Mouse (Mus musculus): ENCODE data around the gene Deaf1. TPM values are rescaled to one million over a fixed set of nuclear protein-coding genes. Genes with fewer than 3 reads are reported as not detected.
"Not testable (repeated sequence)": the region's sequence is repeated elsewhere in the genome, so short reads cannot be mapped to it uniquely, and the experiment has no call there.

The Deaf1 gene
- total RNA-seq, 2 experiments from 2014 or later = 71.8 to 76.6 TPM

- no peak for DNase-seq (ENCODE audit: low spot score in 2 of 2)
- intact Hi-C loops (cut with DNase I) = loop anchor here (5.0 kb wide), 1 partner anchor 94 kb away; no protein-coding TSS in a partner anchor
Measured at GRCm38 (mm10) chr7:141268466-141269272, 58.8 kb downstream of the Deaf1 start.

GRCm38 (mm10) chr7:141265739-141266561 is 61.5 kb downstream of the Deaf1 start, which contains the start of gene Irf7:
TSS of gene Irf7 (minus strand) at chr7:141266481.
- intact Hi-C loops (cut with DNase I) = loop anchor here (5.0 kb wide), 1 partner anchor 96 kb away; no protein-coding TSS in a partner anchor
- peak in 1 of 2 experiments; percentile 21 for DNase-seq (ENCODE audit: low spot score in 2 of 2)

GRCm38 (mm10) chr7:141265411-141265738 is 62.1 kb downstream of the Deaf1 start:
- intact Hi-C loops (cut with DNase I) = loop anchor here (5.0 kb wide), 1 partner anchor 97 kb away; no protein-coding TSS in a partner anchor
- no peak for DNase-seq (ENCODE audit: low spot score in 2 of 2)

- intact Hi-C loops (cut with DNase I) = loop anchor here (5.0 kb wide), 1 partner anchor 97 kb away; no protein-coding TSS in a partner anchor
- no peak for DNase-seq (ENCODE audit: low spot score in 2 of 2)
Measured at GRCm38 (mm10) chr7:141264761-141265410, 62.6 kb downstream of the Deaf1 start.

- no peak for DNase-seq (ENCODE audit: low spot score in 2 of 2)
- intact Hi-C loops (cut with DNase I) = no loop called here
Measured at GRCm38 (mm10) chr7:141264041-141264700, 63.3 kb downstream of the Deaf1 start.

- intact Hi-C loops (cut with DNase I) = no loop called here
- no peak for DNase-seq (ENCODE audit: low spot score in 2 of 2)
Measured at GRCm38 (mm10) chr7:141263640-141264039, 63.9 kb downstream of the Deaf1 start.

GRCm38 (mm10) chr7:141261480-141261879 is 66.0 kb downstream of the Deaf1 start:
- intact Hi-C loops (cut with DNase I) = no loop called here
- no peak for DNase-seq (ENCODE audit: low spot score in 2 of 2)

GRCm38 (mm10) chr7:141256159-141256558 is 71.3 kb downstream of the Deaf1 start:
- intact Hi-C loops (cut with DNase I) = no loop called here
- DNase-seq (ENCODE audit: low spot score in 2 of 2) = no peak

- DNase-seq (ENCODE audit: low spot score in 2 of 2); intact Hi-C loops (cut with DNase I): not testable (repeated sequence)
Measured at GRCm38 (mm10) chr7:141250486-141250885, 77.0 kb downstream of the Deaf1 start.

Other genes starting within 250 kb of the Deaf1 start
- gene Pkp3, start 249.5 kb downstream of the Deaf1 start, total RNA-seq (2021) = under 1 TPM in 1 of 2 experiments, not detected in 1; 0.21 TPM
- 1 to 10 TPM; 2.9 to 3.2 TPM for gene Sigirr, start 227.1 kb downstream of the Deaf1 start, total RNA-seq (2021)
- not detected for gene Ano9, start 209.9 kb downstream of the Deaf1 start, total RNA-seq (2021)
- 10 to 100 TPM; 47.3 to 53.6 TPM for gene Ptdss2, start 205.3 kb downstream of the Deaf1 start, total RNA-seq (2021)
- 10 to 100 TPM; 30.5 to 32.9 TPM for gene Rnh1, start 154.8 kb downstream of the Deaf1 start, total RNA-seq (2021)
- gene Hras, start 133.7 kb downstream of the Deaf1 start, total RNA-seq (2021) = 100 to 1,000 TPM; 279 to 287 TPM
- 1 to 10 TPM; 3.1 to 4.4 TPM for gene Lrrc56, start 133.5 kb downstream of the Deaf1 start, total RNA-seq (2021)
- not detected for gene Lmntd2, start 113.6 kb downstream of the Deaf1 start, total RNA-seq (2021)
- 1 to 10 TPM in 1 of 2 experiments, under 1 TPM in 1; 0.78 to 1.5 TPM for gene Rassf7, start 111.8 kb downstream of the Deaf1 start, total RNA-seq (2021)
- 10 to 100 TPM; 75.5 to 76.4 TPM for gene Phrf1, start 98.9 kb downstream of the Deaf1 start, total RNA-seq (2021)
- gene Irf7, start 61.2 kb downstream of the Deaf1 start, total RNA-seq (2021) = 1 to 10 TPM in 1 of 2 experiments, under 1 TPM in 1; 0.78 to 1.1 TPM
- gene Cdhr5, start 50.9 kb downstream of the Deaf1 start, total RNA-seq (2021) = not detected
- not detected for gene Sct, start 48.6 kb downstream of the Deaf1 start, total RNA-seq (2021)
- gene Drd4, start 35.7 kb downstream of the Deaf1 start, total RNA-seq (2021) = under 1 TPM; 0.41 to 0.66 TPM
- gene Tmem80, start within 50 bp of the Deaf1 start, total RNA-seq (2021) = 10 to 100 TPM; 33.4 to 34.6 TPM
- 1 to 10 TPM; 3.0 to 3.3 TPM for gene Eps8l2, start 11.2 kb upstream of the Deaf1 start, total RNA-seq (2021)
- gene Taldo1, start 64.5 kb upstream of the Deaf1 start, total RNA-seq (2021) = 100 to 1,000 TPM; 103 TPM
- 10 to 100 TPM; 41.3 to 48.4 TPM for gene Gatd1, start 86.4 kb upstream of the Deaf1 start, total RNA-seq (2021)
- gene Cend1, start 101.8 kb upstream of the Deaf1 start, total RNA-seq (2021) = 100 to 1,000 TPM; 288 to 314 TPM
- gene Slc25a22, start 110.2 kb upstream of the Deaf1 start, total RNA-seq (2021) = 100 to 1,000 TPM; 292 to 311 TPM
- gene Pidd1, start 116.3 kb upstream of the Deaf1 start, total RNA-seq (2021) = under 1 TPM; 0.64 to 0.96 TPM
- gene Rplp2, start 119.7 kb upstream of the Deaf1 start, total RNA-seq (2021) = 100 to 1,000 TPM; 488 to 498 TPM
- gene Pnpla2, start 127.5 kb upstream of the Deaf1 start, total RNA-seq (2021) = 10 to 100 TPM; 21.4 to 28.6 TPM
- gene Cracr2b, start 133.4 kb upstream of the Deaf1 start, total RNA-seq (2021) = 1 to 10 TPM; 2.5 to 4.1 TPM
- 10 to 100 TPM; 25.3 to 29.6 TPM for gene Cd151, start 139.7 kb upstream of the Deaf1 start, total RNA-seq (2021)
- 10 to 100 TPM; 40.8 to 45.7 TPM for gene Polr2l, start 147.4 kb upstream of the Deaf1 start, total RNA-seq (2021)
- 10 to 100 TPM; 13.8 to 16.6 TPM for gene Tspan4, start 147.6 kb upstream of the Deaf1 start, total RNA-seq (2021)
- gene Chid1, start 212.2 kb upstream of the Deaf1 start, total RNA-seq (2021) = 10 to 100 TPM; 66.7 to 68.0 TPM
- 100 to 1,000 TPM; 194 to 208 TPM for gene Ap2a2, start 234.5 kb upstream of the Deaf1 start, total RNA-seq (2021)